Mouse (Mus musculus) heart, embryonic 14.5 days (tissue): ENCODE measurements around the gene Cript. TPM values are rescaled to one million over a fixed set of nuclear protein-coding genes. Genes with fewer than 3 reads are reported as not detected.

Source experiments
- ATAC-seq: fragments of 200-750 bp; cut with Nextera tagmentation; 2 replicates; pipeline ENCODE4 v1.8.0; 2017; ENCODE audit warnings: low read depth, moderate TSS enrichment; ENCODE audit not compliant: insufficient number of reproducible peaks, insufficient read depth, low FRiP score
- H3K27ac ChIP-seq, 2 experiments: fragments of 200-500 bp in 1 of 2; fragments of 300-500 bp in 1 of 2; sonication (generic) in 1 of 2; replicated peaks in 1 of 2; 2 replicates each; pipeline ENCODE4 v1.5.1; 2012 to 2014; ENCODE audit warnings: low read depth in 2 of 2, low read length in 2 of 2, control low read depth in 1 of 2, mild to moderate bottlenecking in 1 of 2, mixed read lengths in 1 of 2; ENCODE audit not compliant: control insufficient read depth in 1 of 2, insufficient read depth in 1 of 2
- H3K27me3 ChIP-seq: fragments of 300-500 bp; sonication (generic); 2 replicates; pipeline ENCODE4 v1.6.1; 2014; ENCODE audit warnings: mild to moderate bottlenecking, low read length, control low read depth; ENCODE audit not compliant: control insufficient read depth, insufficient read depth
- H3K36me3 ChIP-seq: fragments of 300-500 bp; sonication (generic); 2 replicates; pipeline ENCODE4 v1.6.1; 2014; ENCODE audit warnings: mild to moderate bottlenecking, control low read depth, low read length, mixed read lengths; ENCODE audit not compliant: control insufficient read depth, insufficient read depth
- H3K4me1 ChIP-seq, 2 experiments: fragments of 200-500 bp in 1 of 2; fragments of 300-500 bp in 1 of 2; sonication (generic) in 1 of 2; 2 replicates each; pipeline ENCODE4 v1.6.1; 2012 to 2014; ENCODE audit warnings: low read length in 2 of 2, control low read depth in 1 of 2, mixed read lengths in 1 of 2; ENCODE audit not compliant: control insufficient read depth in 2 of 2, insufficient read depth in 2 of 2
- H3K4me2 ChIP-seq: fragments of 300-500 bp; sonication (generic); 2 replicates; pipeline ENCODE4 v1.6.1; 2014; ENCODE audit warnings: mild to moderate bottlenecking, low read length
- H3K4me3 ChIP-seq, 2 experiments: fragments of 200-500 bp in 1 of 2; fragments of 300-500 bp in 1 of 2; sonication (generic) in 1 of 2; 2 replicates each; pipeline ENCODE4 v1.5.1; 2012 to 2014; ENCODE audit warnings: low read length in 2 of 2, mild to moderate bottlenecking in 2 of 2, control low read depth in 1 of 2, low read depth in 1 of 2, moderate library complexity in 1 of 2; ENCODE audit not compliant: control insufficient read depth in 1 of 2, insufficient read depth in 1 of 2
- H3K9ac ChIP-seq: fragments of 300-500 bp; sonication (generic); 2 replicates; pipeline ENCODE4 v1.6.1; 2014; ENCODE audit warnings: mild to moderate bottlenecking, low read length
- H3K9me3 ChIP-seq: fragments of 300-500 bp; sonication (generic); 2 replicates; pipeline ENCODE4 v1.6.1; 2016; ENCODE audit warnings: low read length, control low read depth; ENCODE audit not compliant: control insufficient read depth
- WGBS: fragments of 180-500 bp; shearing (Covaris S2); extraction: QIAGEN DNeasy Blood & Tissue Kit; methylation state at CpG from one replicate; pipeline ENCODE4 v1.1.7; 2014; 5-methylcytosine and 5-hydroxymethylcytosine counted together
- polyA plus RNA-seq: library from polyadenylated mRNA; unstranded; fragments of >200 nt; fragmentation: Nextera tagmentation; extraction: Ambion mirVana; gene quantifications from 2 replicates; pipeline ENCODE4 v1.2.1, GENCODE M21; 2014

Gene Cript
- polyA plus RNA-seq: 121 and 130 TPM in 2 replicates

DNA sequence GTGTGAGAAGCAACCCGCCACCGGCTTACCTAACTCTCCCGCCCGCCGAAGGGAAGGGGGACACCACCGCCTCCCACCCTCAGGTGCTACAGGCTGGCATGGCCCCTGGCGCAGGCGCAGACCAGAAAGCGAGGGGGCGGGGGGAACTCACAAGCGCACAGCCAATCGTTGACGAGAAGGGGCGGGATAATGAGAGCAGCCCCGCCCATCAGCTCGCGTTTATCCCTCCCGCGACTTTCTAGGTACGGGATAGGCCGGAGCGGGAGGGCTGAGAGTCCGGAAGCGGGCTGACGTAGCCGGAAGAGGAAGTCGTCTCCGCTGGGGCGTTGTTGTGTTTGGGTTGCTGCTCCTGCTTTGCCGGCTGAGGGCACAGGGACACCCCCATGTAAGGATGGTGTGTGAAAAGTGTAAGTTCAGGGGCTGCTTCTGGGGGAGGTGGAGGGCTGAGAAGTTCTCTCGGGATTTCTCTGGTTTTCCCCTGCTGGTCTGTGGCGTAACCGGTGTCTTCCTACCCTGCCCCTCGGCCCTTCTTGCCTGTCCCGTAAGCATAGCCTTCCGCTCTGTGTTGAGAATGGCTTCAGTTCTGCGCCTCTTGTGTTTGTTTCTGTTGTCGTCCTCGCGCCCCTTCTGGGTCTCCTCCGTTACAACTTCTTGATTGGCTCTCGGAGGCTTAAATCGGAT, at the start of gene Cript, which contains the start of gene Pigf:
Gene Cript, plus strand, starts transcription at position 282 of the 681 bp plus-strand sequence.
Gene Pigf, minus strand, starts transcription at position 138 of the 681 bp plus-strand sequence.
- Histone ChIP-seq H3K36me3 (peaks cover 15% of the 10 kb centered on the region), H3K4me1 (peaks cover 0 to 12% of the 10 kb centered on the region in 2 experiments; a peak in 2 of 4 replicates), H3K9ac (peak within 1 kb of the TSS; percentile 76), H3K4me3 (peak within 1 kb of the TSS; percentile 81 to 94), H3K27ac (peak within 1 kb of the TSS; percentile 3 to 57; a peak in 1 of 4 replicates), H3K4me2 (peak within 1 kb of the TSS; percentile 95), H3K27me3 (no peaks in the 10 kb centered on the region), H3K9me3 (0 out of 2 replicates have a peak, but pooled peaks cover 2% of the 10 kb centered on the region)
- ATAC-seq: peak; percentile 100
- 1% methylated on average over 36 of the region's 43 CpGs for WGBS

DNA sequence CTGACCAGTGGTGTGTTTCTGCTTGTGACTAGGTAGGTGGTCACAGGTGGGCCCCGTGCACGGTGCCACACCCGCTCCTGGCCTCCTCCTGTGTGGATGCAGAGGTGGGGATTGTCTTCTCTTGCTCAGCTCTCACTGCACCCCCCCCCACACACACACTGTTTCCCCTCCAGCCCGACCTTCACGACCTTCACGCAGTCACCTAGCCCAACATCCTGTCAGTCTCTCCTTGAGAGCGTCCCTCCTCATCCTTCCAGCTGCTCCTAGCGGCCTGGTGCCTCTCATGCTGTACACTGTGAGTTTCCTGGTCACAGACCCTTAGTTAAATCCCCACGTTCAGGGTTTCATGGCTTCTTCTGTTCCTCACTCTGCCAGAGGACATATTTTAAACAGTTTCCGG, 49.0 kb upstream of the Cript start:
- no peak overlapping the region for H3K9ac ChIP-seq
- 65% methylated on average over 10 of the region's 10 CpGs for WGBS
- no peak for ATAC-seq
- no peak overlapping the region for H3K27ac ChIP-seq
- no peaks in the 10 kb centered on the region for H3K27me3 ChIP-seq
- H3K4me1 ChIP-seq: no peaks in the 10 kb centered on the region
- H3K4me2 ChIP-seq: no peak overlapping the region
- no peaks in the 10 kb centered on the region for H3K9me3 ChIP-seq
- peaks cover 81% of the 10 kb centered on the region for H3K36me3 ChIP-seq
- H3K4me3 ChIP-seq: no peak overlapping the region

DNA sequence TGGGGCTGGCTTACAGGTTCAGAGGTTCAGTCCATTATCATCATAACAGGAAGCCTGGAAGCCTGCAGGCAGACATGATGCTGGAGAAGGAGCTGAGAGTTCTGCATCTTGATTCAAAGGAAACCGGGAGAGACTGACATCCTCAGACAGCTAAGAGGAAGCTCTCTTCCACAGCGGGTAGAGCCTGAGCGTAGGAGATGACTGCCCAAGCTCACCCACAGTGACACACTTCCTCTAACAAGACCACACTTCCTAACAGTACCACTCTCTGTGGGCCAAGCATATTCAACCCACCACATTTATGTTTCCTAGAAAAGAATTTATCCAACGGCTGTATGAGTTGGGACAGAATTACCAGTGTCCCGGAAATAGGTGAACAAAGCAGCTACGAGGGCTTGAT, 46.9 kb upstream of the Cript start:
- Histone ChIP-seq H3K9me3 (no peaks in the 10 kb centered on the region), H3K4me2 (no peak overlapping the region), H3K27me3 (no peaks in the 10 kb centered on the region), H3K27ac (no peak overlapping the region), H3K4me3 (no peak overlapping the region), H3K4me1 (peaks cover 0 to 8% of the 10 kb centered on the region in 2 experiments; a peak in 1 of 4 replicates), H3K36me3 (peaks cover 76% of the 10 kb centered on the region), H3K9ac (no peak overlapping the region)
- ATAC-seq: no peak
- 83% methylated on average over 6 of the region's 6 CpGs for WGBS

DNA sequence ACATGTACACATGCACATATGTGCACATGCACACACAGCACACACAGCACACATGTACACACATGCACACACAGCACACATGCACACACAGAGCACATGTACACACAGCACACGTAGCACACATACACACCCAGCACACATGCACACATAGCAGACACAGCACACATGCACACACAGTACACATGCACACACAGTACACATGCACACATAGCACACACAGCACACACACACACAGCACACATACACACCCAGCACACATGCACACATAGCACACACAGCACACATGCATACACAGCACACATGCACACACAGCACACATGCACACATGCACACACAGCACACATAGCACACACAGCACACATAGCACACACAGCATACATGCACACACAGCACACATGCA, 44.1 kb upstream of the Cript start:
- H3K36me3 ChIP-seq: peaks cover 65% of the 10 kb centered on the region
- WGBS: 100% methylated on average over 1 of the region's 1 CpGs
- H3K9me3 ChIP-seq: no peaks in the 10 kb centered on the region
- H3K9ac ChIP-seq: no peak overlapping the region
- peaks cover 5 to 18% of the 10 kb centered on the region in 2 experiments for H3K4me1 ChIP-seq
- H3K27me3 ChIP-seq: no peaks in the 10 kb centered on the region
- ATAC-seq: no peak
- no peak overlapping the region for H3K27ac ChIP-seq
- H3K4me3 ChIP-seq: no peak overlapping the region
- H3K4me2 ChIP-seq: no peak overlapping the region

DNA sequence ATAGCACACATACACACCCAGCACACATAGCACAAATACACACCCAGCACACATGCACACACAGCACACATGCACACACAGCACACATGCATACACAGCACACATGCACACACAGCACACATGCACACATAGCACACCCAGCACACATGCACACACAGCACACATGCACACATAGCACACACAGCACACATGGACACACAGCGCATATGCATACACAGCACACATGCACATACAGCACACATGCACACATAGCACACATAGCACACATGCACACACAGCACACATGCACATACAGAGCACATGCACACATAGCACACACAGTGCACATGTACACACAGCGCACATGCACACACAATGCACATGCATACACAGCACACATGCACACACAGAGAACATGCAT, 43.6 kb upstream of the Cript start:
- no peak overlapping the region for H3K27ac ChIP-seq
- H3K36me3 ChIP-seq: peaks cover 63% of the 10 kb centered on the region
- no peak overlapping the region for H3K4me2 ChIP-seq
- peaks cover 7 to 23% of the 10 kb centered on the region in 2 experiments for H3K4me1 ChIP-seq
- ATAC-seq: no peak
- no peak overlapping the region for H3K9ac ChIP-seq
- no peak overlapping the region for H3K4me3 ChIP-seq
- H3K9me3 ChIP-seq: no peaks in the 10 kb centered on the region
- no peaks in the 10 kb centered on the region for H3K27me3 ChIP-seq
- WGBS: 94% methylated on average over 2 of the region's 2 CpGs

DNA sequence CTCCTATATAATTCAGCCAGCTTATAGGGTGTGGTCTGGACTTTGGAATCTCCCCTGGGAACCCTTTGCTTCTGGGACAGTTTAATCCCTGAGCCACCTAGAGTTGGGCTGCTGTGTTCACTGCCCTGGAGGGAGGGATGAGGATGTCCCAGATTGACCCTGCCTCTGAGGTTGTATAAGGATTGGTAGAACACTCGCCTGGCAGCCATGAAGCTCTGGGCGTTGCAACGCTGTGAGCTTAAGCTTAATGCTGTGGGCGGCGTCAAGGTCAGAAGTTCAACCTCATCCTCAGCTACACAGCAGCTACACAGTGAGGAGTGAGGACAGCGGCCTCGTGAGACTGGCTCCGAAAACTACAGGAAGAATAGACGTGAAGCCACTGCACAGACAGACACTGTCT, 42.9 kb upstream of the Cript start:
- 48% methylated on average over 9 of the region's 9 CpGs for WGBS
- no peak; the same call in 1 of the 2 replicates for ATAC-seq
- peaks cover 7 to 31% of the 10 kb centered on the region in 2 experiments for H3K4me1 ChIP-seq
- H3K27me3 ChIP-seq: no peaks in the 10 kb centered on the region
- no peak overlapping the region for H3K4me2 ChIP-seq
- H3K36me3 ChIP-seq: peaks cover 59% of the 10 kb centered on the region
- no peak overlapping the region for H3K27ac ChIP-seq
- H3K9ac ChIP-seq: no peak overlapping the region
- H3K9me3 ChIP-seq: no peaks in the 10 kb centered on the region
- no peak overlapping the region for H3K4me3 ChIP-seq

DNA sequence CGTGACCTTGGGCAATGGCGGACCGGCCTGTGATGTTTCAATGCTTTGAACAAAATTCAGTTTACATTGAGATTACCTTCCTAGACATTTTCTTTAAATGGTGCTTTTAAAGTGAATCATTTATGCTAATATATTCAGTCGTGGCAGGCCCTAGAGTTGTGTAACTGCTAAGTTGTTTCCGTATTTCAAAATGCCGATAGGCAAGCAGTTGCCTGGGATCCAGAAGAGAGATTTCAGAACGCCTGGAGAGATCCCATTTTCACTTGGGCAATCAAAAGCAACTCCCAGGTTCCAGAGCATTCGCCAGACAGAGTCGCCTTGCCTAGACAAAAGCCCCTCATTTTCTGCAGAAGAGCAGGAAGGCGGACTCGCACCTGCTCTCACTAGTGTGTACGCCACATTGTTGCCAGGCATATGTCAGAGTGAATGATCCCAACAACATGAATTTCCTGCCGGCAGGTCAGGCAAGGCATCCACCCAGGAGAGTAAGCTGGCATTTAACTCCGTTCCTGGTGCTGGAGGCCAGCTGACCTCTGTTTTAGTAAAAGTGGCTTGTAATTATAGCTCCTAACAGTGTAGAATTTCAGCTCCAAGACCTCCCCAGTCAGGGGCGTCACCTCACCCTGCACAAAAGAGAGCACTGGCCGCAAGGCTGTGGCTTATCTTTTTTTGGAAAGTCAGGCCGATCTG, 38.8 kb upstream of the Cript start:
- no peak overlapping the region for H3K4me3 ChIP-seq
- H3K27me3 ChIP-seq: no peaks in the 10 kb centered on the region
- no peak overlapping the region for H3K9ac ChIP-seq
- H3K27ac ChIP-seq: peak overlapping the region in 1 of 2 experiments; percentile 55; a peak in 2 of 4 replicates
- H3K9me3 ChIP-seq: no peaks in the 10 kb centered on the region
- H3K4me1 ChIP-seq: peaks cover 17 to 68% of the 10 kb centered on the region in 2 experiments
- peak overlapping the region; percentile 46 for H3K4me2 ChIP-seq
- 52% methylated on average over 17 of the region's 17 CpGs for WGBS
- peaks cover 30% of the 10 kb centered on the region for H3K36me3 ChIP-seq
- no peak for ATAC-seq
